Mouse (Mus musculus): ENCODE measurements around the gene Wdr5.
"Not testable (repeated sequence)": the region's sequence is repeated elsewhere in the genome, so short reads cannot be mapped to it uniquely, and the experiment has no call there.

The Wdr5 gene

DNA sequence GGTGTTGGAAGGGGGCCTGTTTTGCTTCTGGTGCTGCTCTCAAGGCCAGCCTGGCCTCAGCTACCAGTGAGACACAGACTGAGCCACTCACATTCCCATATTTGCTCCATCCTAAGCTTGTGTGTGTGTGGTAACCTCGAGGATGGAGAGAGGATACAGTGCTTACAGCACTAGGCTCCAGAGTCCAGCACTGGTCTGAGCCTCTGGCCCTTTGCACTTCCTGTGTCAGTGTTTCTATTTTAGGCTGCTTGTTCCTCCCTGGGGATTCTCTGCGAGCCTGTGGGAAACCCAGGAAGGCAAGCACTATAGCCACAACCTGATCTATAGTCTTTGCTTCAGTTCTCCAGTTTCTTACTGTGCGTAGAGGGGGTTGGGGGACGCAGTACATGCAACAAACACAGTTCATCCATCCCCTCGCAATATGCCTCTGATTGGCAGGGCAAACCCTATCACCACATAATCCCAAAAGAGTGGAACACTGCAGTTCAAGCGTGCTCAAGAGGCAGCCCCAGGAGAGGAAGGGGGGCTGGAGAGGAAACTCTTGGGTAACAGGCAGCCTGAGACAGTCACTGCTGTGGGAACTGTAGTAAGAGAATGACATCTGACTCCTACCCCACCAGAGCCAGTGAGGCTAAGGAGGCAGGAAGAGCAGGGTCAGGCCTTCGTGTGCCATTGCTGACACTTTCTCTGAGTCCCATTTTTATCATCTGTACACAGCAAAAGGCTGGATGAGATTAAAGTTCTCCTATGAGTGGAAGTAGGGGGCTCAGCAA is 10.7 kb upstream of the Wdr5 start:
- DNase-seq: peak; percentile 36

DNA sequence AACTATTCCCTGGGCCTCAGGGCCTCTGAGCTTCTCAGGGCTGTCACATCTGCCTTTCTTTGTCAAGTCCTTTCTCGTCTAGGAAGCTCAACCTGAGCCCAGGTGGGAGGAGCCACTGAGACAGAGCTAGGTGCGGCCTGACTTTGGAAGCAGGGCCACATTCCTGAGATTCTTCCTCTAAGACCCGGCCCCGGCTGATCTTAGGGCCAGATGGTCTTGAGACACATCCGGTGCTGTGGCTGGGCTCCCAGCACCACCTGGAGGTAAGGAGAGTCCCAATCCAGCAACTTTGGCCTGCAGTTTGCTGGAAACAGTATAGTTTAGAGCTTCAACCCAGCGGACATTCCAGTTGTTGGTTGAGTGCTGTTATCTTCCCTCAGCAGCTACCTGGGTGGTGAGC is 9.4 kb upstream of the Wdr5 start:
- DNase-seq: peak; percentile 76

DNA sequence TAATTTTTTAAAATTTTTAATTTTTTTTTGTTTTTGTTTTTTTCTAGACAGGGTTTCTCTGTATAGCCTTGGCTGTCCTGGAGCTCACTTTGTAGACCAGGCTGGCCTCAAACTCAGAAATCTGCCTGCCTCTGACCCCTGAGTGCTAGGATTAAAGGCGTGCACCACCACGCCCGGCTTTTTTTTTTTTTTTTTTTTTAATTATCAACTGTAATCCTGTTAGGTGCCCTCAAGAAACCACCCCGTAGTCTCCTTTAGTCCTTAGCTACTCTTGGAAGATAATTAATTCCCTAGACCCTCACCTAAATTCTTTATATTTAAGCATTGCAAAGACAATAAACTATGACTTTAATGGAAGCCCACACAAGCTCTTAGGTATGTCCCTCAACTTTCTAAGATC is 8.3 kb upstream of the Wdr5 start:
- DNase-seq: not testable (repeated sequence)

- DNase-seq: no peak
These were observed 7.4 kb upstream of the Wdr5 start, which contains the start of gene Brd3 for GRCm38 (mm10) chr2:27507562-27507961. TSS of gene Brd3 (minus strand) at chr2:27507662.

DNA sequence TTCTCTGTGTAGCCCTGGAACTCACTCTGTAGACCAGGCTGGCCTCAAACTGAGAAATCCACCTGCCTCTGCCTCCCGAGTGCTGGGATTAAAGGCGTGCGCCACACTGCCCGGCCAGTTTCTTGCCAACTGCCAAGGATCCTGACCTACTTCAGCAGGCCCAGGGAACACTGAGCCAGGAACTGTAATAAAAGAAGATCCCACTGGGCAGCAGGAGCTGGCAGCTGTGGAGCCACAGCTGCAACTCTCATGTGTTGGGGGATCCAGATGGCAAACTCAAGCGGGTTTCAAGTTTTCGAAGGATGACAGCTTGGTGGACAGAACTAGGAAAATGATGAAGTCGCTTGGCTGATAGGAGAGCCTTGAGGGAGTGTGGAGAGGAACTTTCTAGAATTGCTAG is 4.3 kb upstream of the Wdr5 start:
- no peak for DNase-seq

GRCm38 (mm10) chr2:27512909-27513308 is 2.0 kb upstream of the Wdr5 start:
- no peak for DNase-seq

GRCm38 (mm10) chr2:27513861-27514260 is 1.1 kb upstream of the Wdr5 start:
- no peak for DNase-seq

DNA sequence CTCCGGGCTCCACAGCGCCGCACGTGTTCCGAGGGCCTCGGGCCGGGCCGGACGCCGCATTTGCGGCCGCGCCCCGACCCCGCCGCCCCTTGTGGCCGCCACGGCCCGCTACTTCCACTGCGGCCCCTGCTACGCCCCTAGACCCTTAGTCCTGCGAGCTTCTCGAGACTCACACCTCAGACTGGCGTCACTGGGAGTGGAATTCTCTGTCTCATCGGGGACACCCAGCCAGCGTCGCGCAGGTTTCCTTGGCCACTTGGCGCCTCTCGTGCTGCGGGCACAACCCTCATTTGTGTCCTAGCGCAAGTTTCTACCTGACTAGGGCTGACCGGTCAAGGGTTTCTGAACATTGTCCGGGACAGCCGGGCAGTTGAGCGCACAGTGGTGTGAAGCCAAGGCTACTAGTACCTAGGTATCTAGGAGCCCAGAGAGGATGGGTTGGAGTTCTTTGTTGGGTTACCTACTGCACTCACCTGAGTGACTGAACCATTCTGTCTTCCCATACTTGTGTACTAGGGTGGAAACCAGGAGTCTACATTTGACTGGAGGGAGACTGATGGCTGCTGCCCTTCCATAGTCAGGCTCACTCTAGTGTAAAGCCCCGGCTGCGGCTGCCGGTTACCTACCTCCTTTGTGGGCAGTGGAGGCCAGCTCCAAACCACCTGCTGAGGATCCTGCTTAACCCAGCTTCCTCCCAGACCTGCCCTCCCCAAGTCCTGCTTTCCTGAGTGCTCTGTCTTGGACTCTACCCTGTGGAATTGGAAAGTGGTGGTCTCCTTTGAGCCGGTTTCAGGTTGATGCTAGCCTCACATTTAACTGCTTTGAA is 597 bp downstream of the Wdr5 start:
- peak; percentile 20 for DNase-seq

DNA sequence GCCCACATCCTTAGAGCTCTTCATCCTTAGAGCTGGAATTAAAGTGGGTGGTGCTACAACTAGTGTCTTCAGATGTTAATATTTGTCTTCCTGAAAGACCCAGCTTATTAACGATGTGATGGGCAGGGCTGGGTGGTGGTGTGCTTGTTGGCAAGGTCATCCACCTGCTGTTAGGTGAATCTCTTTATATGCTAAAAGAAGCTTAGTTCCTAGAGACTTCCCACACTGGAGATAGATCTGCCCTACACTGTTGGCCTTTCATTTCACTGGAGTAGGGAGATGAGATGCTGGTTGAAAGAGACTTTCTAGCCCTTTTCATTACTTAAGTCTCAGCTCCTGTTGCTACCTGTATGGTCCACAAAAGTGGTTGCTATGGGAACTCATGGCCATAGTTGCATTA is 1.3 kb downstream of the Wdr5 start:
- DNase-seq: no peak

GRCm38 (mm10) chr2:27518283-27518682 is 3.3 kb downstream of the Wdr5 start:
- DNase-seq: no peak

DNA sequence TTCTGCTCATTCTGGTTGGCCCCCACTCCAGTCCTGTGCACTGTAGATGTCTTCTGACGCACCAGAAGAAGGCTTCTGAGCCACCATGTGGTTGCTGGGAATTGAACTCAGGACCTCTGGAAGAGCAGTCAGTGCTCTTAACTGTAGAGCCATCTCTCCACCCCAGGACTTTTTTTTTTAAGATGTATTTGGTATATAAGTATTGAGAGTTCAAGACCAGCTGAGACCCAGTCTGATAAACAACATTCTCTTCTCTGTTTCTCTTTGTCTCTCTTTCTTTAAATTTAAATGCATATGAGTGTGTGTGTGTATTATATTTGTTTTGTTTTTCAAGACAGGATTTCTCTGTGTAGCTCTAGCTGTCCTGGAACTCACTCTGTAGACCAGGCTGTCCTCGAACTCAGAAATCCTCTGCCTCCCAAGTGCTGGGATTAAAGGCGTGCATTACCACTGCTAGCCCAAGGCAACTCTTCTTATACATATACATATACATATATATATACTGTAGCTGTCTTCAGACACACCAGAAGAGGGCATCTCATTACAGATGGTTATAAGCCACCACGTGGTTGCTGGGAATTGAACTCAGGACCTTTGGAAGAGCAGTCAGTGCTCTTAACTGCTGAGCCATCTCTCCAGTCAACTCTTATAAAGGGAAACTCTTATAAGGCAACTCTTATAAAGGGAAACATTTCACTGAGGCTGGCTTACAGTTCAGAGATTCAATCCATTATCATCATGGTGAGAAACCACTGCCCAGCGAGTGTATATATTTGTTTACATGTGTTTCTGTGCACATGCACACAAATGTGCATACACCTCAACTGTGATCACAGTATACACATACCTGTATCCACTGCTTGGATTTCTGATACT is 23.7 kb downstream of the Wdr5 start:
- not testable (repeated sequence) for DNase-seq

- no peak for DNase-seq
These were observed 24.4 kb downstream of the Wdr5 start for GRCm38 (mm10) chr2:27539336-27539735.

DNA sequence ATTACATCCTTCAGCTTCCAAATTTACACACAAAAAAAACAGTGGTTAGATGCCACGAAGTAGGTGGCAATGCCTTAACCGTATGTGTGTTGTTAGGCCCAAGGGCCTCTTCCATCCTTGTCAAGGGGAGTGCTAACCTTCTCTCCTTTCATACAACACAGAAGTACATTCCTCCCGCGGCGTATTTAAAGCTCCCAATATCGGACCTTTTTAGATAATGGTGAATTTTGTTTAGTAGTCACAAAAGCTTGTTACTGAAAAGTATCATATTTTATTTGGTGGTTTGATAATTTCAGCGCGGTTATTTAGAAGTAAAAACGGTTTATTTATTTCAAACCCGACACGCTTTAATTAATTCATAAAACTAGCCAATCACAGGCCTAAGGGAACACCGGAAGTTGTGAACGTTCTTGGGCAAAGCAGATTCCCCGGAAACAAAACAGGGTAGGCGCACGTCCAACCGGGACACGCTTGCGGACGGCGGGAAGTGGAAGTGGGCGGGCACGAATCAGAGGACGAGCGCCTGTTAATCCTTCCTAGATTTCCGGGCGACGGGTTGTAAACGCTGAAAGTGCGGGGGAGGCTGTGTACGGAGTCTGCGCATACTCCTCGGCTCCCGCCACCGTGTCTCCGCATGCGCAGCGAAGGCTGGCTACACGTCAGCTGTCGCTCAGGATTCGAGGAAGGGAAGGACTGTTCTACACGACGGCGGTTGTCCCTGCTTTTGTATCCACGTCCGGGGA is 25.0 kb downstream of the Wdr5 start:
- DNase-seq: peak; percentile 99

GRCm38 (mm10) chr2:27540515-27540836 is 25.5 kb downstream of the Wdr5 start:
- no peak for DNase-seq

- DNase-seq: no peak
These were observed 26.3 kb downstream of the Wdr5 start for GRCm38 (mm10) chr2:27541225-27541624.

- no peak for DNase-seq
These were observed 29.7 kb downstream of the Wdr5 start for GRCm38 (mm10) chr2:27544613-27545012.

DNA sequence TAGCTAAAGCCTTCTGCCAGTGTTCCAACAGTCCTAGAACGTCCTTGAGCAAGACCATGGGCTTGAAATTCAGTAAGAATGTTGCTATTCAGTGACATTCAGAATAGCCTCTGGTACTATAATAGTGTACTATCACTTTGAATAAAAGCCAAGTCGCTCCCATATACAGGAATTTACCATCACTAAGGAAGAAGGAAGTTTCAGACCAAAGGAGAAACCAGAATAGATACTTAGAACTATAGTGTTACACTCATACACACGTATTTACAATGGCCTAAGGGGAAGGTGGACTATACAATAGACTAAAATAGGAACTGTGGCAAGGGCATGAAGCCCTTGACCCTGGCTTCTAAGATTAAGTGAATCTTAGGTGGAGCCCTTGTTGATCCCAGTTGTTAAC is 30.6 kb downstream of the Wdr5 start:
- not testable (repeated sequence) for DNase-seq

GRCm38 (mm10) chr2:27546041-27546440 is 31.1 kb downstream of the Wdr5 start:
- not testable (repeated sequence) for DNase-seq

- DNase-seq: no peak
These were observed 32.4 kb downstream of the Wdr5 start for GRCm38 (mm10) chr2:27547326-27547725.

DNA sequence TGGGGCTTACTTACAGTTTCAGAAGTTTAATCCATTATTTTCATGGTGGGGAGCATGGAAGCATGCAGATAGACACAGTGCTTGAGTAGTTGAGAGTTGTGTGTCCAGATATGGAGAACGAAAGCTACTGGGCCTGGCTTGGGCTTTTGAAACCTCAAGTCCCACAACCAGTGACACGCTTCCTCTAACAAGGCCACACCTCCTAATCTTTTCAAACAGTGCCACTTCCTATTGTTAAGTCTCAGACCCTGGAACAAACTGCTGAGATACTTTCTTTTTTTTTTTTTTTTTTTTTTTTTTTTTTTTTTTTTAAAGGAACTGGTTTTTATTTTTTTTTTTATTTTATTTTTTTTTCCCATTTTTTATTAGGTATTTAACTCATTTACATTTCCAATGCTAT is 33.0 kb downstream of the Wdr5 start:
- DNase-seq: no peak

DNA sequence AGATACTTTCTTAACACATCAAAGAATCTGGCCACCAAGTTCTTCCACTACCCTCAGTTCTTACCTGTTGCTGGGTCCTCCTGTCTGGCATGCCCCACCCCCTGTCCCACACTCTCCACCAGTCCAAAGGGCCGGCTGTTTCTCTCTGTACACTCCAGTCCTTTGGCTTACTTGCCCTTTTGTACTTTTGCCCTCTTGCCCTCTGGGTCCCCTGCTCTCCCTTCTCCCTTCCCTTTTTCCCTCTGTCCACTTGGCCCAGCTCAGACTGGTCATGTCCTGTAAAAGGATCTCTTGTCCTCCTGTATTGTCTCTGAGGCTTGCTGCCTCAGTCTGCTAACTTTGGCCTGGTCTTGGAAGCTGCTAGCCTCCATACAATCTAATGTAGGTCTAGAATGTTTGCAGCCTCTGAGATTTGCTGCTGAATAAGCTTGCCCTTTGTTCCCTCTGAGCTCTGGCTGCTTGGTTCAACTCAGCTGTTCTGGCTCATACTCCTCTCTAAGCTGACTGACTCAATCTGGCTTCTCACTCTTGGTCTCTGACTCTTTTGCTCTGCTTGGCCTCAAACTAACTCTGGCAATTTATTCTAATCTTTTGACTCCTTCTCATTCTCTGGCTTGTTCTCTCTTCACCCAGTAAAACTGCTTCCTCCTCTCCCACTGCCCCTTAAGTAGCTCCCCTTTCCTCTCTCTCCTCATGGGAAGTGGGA is 33.9 kb downstream of the Wdr5 start:
- no peak for DNase-seq
